Mouse (Mus musculus) gastrocnemius, postnatal 36 days (tissue): ENCODE measurements around the gene Prr23a2. TPM values are rescaled to one million over a fixed set of nuclear protein-coding genes. Genes with fewer than 3 reads are reported as not detected.
"Not testable (repeated sequence)": the region's sequence is repeated elsewhere in the genome, so short reads cannot be mapped to it uniquely, and the experiment has no call there.

Experiments used
- DNase-seq, 2 experiments: peaks; one replicate each; pipeline ENCODE4 v3.0.0; 2022
- intact Hi-C: fragments of 180-260 bp; cut with DNase I; formaldehyde crosslinking; loops from one replicate; pipeline ENCODE4 v1.15.1; 2025
- long read RNA-seq, 2 experiments: library from polyadenylated mRNA; stranded (forward); transcript quantifications; one replicate each; pipeline ENCODE4 v2.0.0; 2021
- total RNA-seq, 2 experiments: library from RNA; stranded (reverse); gene quantifications; 2 replicates each; pipeline ENCODE4 v1.2.3; 2021

Gene Prr23a2
- total RNA-seq, result not detected
- long read RNA-seq, experiment 1, result 0 reads
- long read RNA-seq, experiment 2, result 0 reads

GRCm38 (mm10) chr9:98856210-98856609 lies at the start of gene Prr23a2:
Gene Prr23a2, plus strand, starts transcription at chr9:98856494.
- intact Hi-C loops, result no loop called here
- DNase-seq, result no peak

GRCm38 (mm10) chr9:98807631-98808030 lies 48.7 kb upstream of the Prr23a2 start:
- no peak for DNase-seq
- intact Hi-C loops, result no loop called here

- DNase-seq, intact Hi-C loops: not testable (repeated sequence)
These were observed 46.8 kb upstream of the Prr23a2 start for GRCm38 (mm10) chr9:98809526-98809925.

GRCm38 (mm10) chr9:98816066-98816465 lies 40.2 kb upstream of the Prr23a2 start:
- no peak for DNase-seq
- intact Hi-C loops, result no loop called here

GRCm38 (mm10) chr9:98817592-98817991 lies 38.7 kb upstream of the Prr23a2 start:
- DNase-seq, result no peak
- intact Hi-C loops, result no loop called here

- intact Hi-C loops, result no loop called here
- no peak for DNase-seq
These were observed 37.3 kb upstream of the Prr23a2 start for GRCm38 (mm10) chr9:98818971-98819370.

- intact Hi-C loops, result no loop called here
- DNase-seq, result no peak
These were observed 36.8 kb upstream of the Prr23a2 start for GRCm38 (mm10) chr9:98819481-98819880.

GRCm38 (mm10) chr9:98820461-98820860 lies 35.8 kb upstream of the Prr23a2 start:
- DNase-seq, result no peak
- intact Hi-C loops, result no loop called here

GRCm38 (mm10) chr9:98821067-98821466 lies 35.2 kb upstream of the Prr23a2 start:
- intact Hi-C loops, result no loop called here
- DNase-seq, result no peak

- intact Hi-C loops, result no loop called here
- DNase-seq, result no peak
These were observed 32.5 kb upstream of the Prr23a2 start for GRCm38 (mm10) chr9:98823805-98824204.

- no peak for DNase-seq
- intact Hi-C loops, result no loop called here
These were observed 26.8 kb upstream of the Prr23a2 start for GRCm38 (mm10) chr9:98829508-98829907.

- intact Hi-C loops, result no loop called here
- no peak for DNase-seq
These were observed 18.7 kb upstream of the Prr23a2 start for GRCm38 (mm10) chr9:98837537-98838074.

- intact Hi-C loops, result no loop called here
- DNase-seq, result no peak
These were observed 14.2 kb upstream of the Prr23a2 start, which contains the start of gene Prr23a1 for GRCm38 (mm10) chr9:98842117-98842516. Gene Prr23a1, plus strand, starts transcription at chr9:98842503.

- intact Hi-C loops, result no loop called here
- no peak for DNase-seq
These were observed 7.2 kb downstream of the Prr23a2 start for GRCm38 (mm10) chr9:98863463-98863862.

GRCm38 (mm10) chr9:98864571-98864970 lies 8.3 kb downstream of the Prr23a2 start, which contains the start of gene Prr23a3:
Gene Prr23a3, plus strand, starts transcription at chr9:98864767.
- intact Hi-C loops, result no loop called here
- no peak for DNase-seq

GRCm38 (mm10) chr9:98901486-98901885 lies 45.2 kb downstream of the Prr23a2 start:
- intact Hi-C loops, result no loop called here
- no peak for DNase-seq

- intact Hi-C loops, result no loop called here
- no peak for DNase-seq
These were observed 46.5 kb downstream of the Prr23a2 start, which contains the start of gene 7420426K07Rik for GRCm38 (mm10) chr9:98902819-98903218. Gene 7420426K07Rik, plus strand, starts transcription at chr9:98903119.

Other genes with a start within 250 kb of the Prr23a2 start
- not detected for gene Prr23a1, start 14.0 kb upstream of the Prr23a2 start, total RNA-seq
- gene Prr23a3, start 8.3 kb downstream of the Prr23a2 start, total RNA-seq, result not detected
- not detected for gene 7420426K07Rik, start 46.6 kb downstream of the Prr23a2 start, total RNA-seq
- gene Foxl2, start 98.8 kb downstream of the Prr23a2 start, total RNA-seq, result not detected
- gene Faim, start 129.9 kb downstream of the Prr23a2 start, total RNA-seq, result 1 to 10 TPM; 1.4 to 1.8 TPM
- gene Gm1123, start 179.2 kb downstream of the Prr23a2 start, total RNA-seq, result not detected